Mouse (Mus musculus): ENCODE measurements around the gene Gm20518. TPM values are rescaled to one million over a fixed set of nuclear protein-coding genes. Genes with fewer than 3 reads are reported as not detected.

The Gm20518 gene
- polyA plus RNA-seq, 1 experiment = 1.5 TPM

DNA sequence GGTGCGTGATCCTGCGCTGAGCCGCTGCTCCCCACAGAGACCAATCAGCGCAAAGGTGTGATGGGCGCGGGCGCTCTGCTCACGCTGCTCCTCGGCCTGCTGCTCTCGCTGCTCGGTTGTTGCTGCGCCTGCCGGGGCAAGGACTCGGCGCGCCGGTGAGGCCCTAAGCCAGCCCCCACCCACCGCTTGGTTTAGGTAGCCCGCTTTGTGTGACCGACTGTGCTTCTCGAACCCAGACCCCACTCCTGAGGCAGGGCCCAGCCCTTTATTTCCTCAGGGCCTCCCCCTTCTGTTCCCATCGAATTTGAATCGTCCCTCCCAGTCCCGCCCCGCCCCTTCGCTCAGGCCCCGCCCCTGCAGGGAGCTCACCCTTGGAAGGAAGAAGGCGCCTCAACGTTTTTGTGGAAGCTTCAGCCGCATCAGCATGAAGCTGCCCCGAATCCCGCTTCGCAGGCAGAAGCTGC is 87.0 kb downstream of the Gm20518 start:
- TF ChIP-seq CTCF (IDR thresholded peaks at IDR 0.05; ENCODE audit: insufficient read depth, low read length) = no peak
- no peak for TF ChIP-seq POLR2A (IDR thresholded peaks at IDR 0.05; ENCODE audit: borderline replicate concordance, extremely low read depth, low read depth, low read length)
- 22% methylated on average over 33 of the region's 33 CpGs for WGBS
- peaks cover 21% of the 10 kb centered on the region; the same call in 1 of the 2 replicates for H3K4me1 ChIP-seq (ENCODE audit: control insufficient read depth, insufficient read depth, low read length)

GRCm38 (mm10) chr16:17803675-17804448 is 87.6 kb downstream of the Gm20518 start:
- DNase-seq = no peak
- TF ChIP-seq POLR2A (IDR thresholded peaks at IDR 0.05; ENCODE audit: borderline replicate concordance, extremely low read depth, low read depth, low read length) (no peak), CTCF (IDR thresholded peaks at IDR 0.05; ENCODE audit: insufficient read depth, low read length) (no peak)
- H3K4me3 ChIP-seq (replicated peaks; ENCODE audit: extremely low read depth, low read depth, low read length) = peak overlapping the region; percentile 26
- WGBS = 48% methylated on average over 33 of the region's 33 CpGs
- H3K4me1 ChIP-seq (ENCODE audit: control insufficient read depth, insufficient read depth, low read length) = peaks cover 21% of the 10 kb centered on the region

More for the DNA sequence above, 87.0 kb downstream of the Gm20518 start:
- DNase-seq = no peak
- no peak overlapping the region for H3K4me3 ChIP-seq (replicated peaks; ENCODE audit: extremely low read depth, low read depth, low read length)

- 18% methylated on average over 83 of the region's 83 CpGs for WGBS
- H3K4me1 ChIP-seq (ENCODE audit: control insufficient read depth, insufficient read depth, low read length) = peaks cover 21% of the 10 kb centered on the region
- TF ChIP-seq POLR2A (IDR thresholded peaks at IDR 0.05; ENCODE audit: borderline replicate concordance, extremely low read depth, low read depth, low read length) = no peak
- TF ChIP-seq CTCF (IDR thresholded peaks at IDR 0.05; ENCODE audit: insufficient read depth, low read length) = no peak
- peak overlapping the region; percentile 34 for H3K4me3 ChIP-seq (replicated peaks; ENCODE audit: extremely low read depth, low read depth, low read length)
- peak; percentile 53 for DNase-seq
These were observed 88.4 kb downstream of the Gm20518 start for GRCm38 (mm10) chr16:17802839-17803674.

DNA sequence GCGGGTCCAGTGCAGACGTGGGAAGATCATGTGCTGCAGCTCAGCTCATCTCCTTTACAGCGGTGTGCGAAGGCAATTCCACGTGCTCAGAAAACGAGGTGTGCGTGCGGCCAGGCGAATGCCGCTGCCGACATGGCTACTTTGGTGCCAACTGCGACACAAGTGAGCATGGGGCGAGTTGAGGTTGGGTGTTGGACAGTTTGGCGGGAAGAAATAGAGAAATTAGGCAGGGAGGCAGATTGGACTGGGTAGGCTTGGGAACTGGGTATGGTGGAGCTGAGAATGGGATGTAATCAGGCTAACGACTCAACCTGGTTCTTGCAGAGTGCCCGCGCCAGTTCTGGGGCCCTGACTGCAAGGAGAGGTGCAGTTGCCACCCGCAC is 89.0 kb downstream of the Gm20518 start:
- no peak for DNase-seq
- Histone ChIP-seq H3K4me3 (replicated peaks; ENCODE audit: extremely low read depth, low read depth, low read length) (peak overlapping the region; percentile 34), H3K4me1 (ENCODE audit: control insufficient read depth, insufficient read depth, low read length) (peaks cover 19% of the 10 kb centered on the region)
- TF ChIP-seq CTCF (IDR thresholded peaks at IDR 0.05; ENCODE audit: insufficient read depth, low read length) (no peak), POLR2A (IDR thresholded peaks at IDR 0.05; ENCODE audit: borderline replicate concordance, extremely low read depth, low read depth, low read length) (no peak)
- 28% methylated on average over 18 of the region's 18 CpGs for WGBS

DNA sequence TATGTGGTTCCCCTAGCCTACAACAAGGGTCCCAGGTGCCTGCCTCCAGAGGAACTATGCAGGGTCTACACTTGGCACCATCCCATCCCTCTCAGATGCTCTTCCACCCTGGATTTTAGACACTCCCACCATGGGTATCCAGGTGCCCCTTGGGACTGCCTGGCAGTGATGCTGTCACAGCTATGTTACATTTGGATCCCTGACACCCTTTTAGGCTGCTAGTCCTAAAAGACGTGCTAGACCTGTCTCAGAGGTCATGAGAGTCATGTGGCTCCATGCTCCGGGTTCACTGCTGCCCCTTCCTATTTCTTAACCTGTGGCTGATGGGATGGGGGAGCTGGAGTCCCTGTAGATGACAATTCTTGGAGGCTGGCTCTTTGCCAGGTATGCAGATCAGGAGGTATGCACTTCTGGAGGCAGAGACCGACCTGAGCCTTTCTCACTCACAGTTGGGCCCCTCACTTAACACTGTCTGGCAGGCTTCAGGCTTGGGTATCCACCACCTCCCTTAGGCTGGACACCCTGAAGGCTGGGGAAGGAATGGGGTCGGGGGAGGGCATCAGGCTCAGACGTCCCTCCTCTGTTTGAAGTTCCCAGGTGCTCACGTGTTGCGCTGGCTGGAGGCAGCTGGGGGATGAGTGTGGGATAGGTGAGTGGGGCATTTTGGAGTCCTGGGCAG is 89.6 kb downstream of the Gm20518 start:
- no peak overlapping the region for H3K4me3 ChIP-seq (replicated peaks; ENCODE audit: extremely low read depth, low read depth, low read length)
- peaks cover 20% of the 10 kb centered on the region for H3K4me1 ChIP-seq (ENCODE audit: control insufficient read depth, insufficient read depth, low read length)

DNA sequence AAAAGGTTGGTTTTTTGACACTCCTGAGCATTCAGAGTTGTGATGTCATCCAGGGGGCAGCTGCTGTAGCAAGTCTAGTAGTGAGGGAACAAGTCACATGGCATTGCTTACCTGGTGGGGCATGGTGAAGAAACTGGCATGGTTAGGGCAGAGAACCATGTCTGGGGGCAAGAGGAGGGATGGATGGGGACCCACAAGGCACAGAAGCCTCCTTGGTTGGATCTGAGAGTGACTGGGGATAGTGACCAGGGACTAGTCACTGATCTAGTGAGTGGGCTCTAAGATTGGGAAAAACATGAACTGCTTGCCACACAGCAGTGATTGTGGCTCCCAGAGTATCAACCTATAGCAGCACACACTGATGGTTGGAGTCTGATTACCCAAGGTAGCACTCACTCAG is 91.9 kb downstream of the Gm20518 start:
- peaks cover 26% of the 10 kb centered on the region for H3K4me1 ChIP-seq (ENCODE audit: control insufficient read depth, insufficient read depth, low read length)
- no peak for DNase-seq
- TF ChIP-seq CTCF (IDR thresholded peaks at IDR 0.05; ENCODE audit: insufficient read depth, low read length) (no peak), POLR2A (IDR thresholded peaks at IDR 0.05; ENCODE audit: borderline replicate concordance, extremely low read depth, low read depth, low read length) (no peak)
- no peak overlapping the region for H3K4me3 ChIP-seq (replicated peaks; ENCODE audit: extremely low read depth, low read depth, low read length)

More for the DNA sequence above, 89.6 kb downstream of the Gm20518 start:
- TF ChIP-seq CTCF (IDR thresholded peaks at IDR 0.05; ENCODE audit: insufficient read depth, low read length) (no peak), POLR2A (IDR thresholded peaks at IDR 0.05; ENCODE audit: borderline replicate concordance, extremely low read depth, low read depth, low read length) (no peak)
- no peak for DNase-seq
- WGBS = 31% methylated on average over 7 of the region's 7 CpGs

GRCm38 (mm10) chr16:17798321-17799180 is 92.9 kb downstream of the Gm20518 start:
- DNase-seq = peak; percentile 51
- H3K4me1 ChIP-seq (ENCODE audit: control insufficient read depth, insufficient read depth, low read length) = peaks cover 26% of the 10 kb centered on the region
- WGBS = 11% methylated on average over 44 of the region's 45 CpGs
- peak overlapping the region; percentile 71 for H3K4me3 ChIP-seq (replicated peaks; ENCODE audit: extremely low read depth, low read depth, low read length)
- no peak for TF ChIP-seq POLR2A (IDR thresholded peaks at IDR 0.05; ENCODE audit: borderline replicate concordance, extremely low read depth, low read depth, low read length)
- TF ChIP-seq CTCF (IDR thresholded peaks at IDR 0.05; ENCODE audit: insufficient read depth, low read length) = no peak

DNA sequence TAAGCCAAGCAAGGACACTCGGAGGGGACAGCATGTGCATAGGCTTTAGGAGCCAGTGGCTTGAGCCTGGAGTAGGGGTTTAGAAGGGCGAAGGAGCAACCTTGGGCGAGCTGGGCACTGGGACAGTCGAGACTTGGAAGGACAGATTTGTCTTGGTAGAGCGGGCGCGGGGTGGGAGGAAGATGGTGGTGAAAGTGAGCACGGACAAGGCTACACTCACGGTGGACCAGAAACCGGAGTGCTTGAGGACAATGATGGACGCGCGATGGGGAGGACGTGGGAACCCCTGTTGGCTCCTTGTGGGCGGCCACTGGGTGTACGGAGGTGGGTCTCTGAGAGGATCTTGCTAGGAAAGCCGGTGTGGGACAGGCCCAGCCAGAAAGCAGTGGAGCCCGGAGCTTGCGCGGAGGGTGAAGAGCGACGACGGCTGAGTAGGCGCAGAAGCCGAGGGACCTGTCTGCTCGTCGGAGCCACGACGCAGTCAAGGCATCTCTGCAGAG is 93.6 kb downstream of the Gm20518 start:
- Histone ChIP-seq H3K4me1 (ENCODE audit: control insufficient read depth, insufficient read depth, low read length) (peaks cover 20% of the 10 kb centered on the region), H3K4me3 (replicated peaks; ENCODE audit: extremely low read depth, low read depth, low read length) (peak overlapping the region; percentile 71)
- no peak for TF ChIP-seq CTCF (IDR thresholded peaks at IDR 0.05; ENCODE audit: insufficient read depth, low read length)
- TF ChIP-seq POLR2A (IDR thresholded peaks at IDR 0.05; ENCODE audit: borderline replicate concordance, extremely low read depth, low read depth, low read length) = no peak
- DNase-seq = peak; percentile 54
- 10% methylated on average over 29 of the region's 29 CpGs for WGBS

All from lung, adult 2 months (tissue).